Mouse (Mus musculus) olfactory bulb, adult 2 months (tissue): Measurements from ENCODE around the gene Med13. TPM values are rescaled to one million over a fixed set of nuclear protein-coding genes. Genes with fewer than 3 reads are reported as not detected.
"Not testable (repeated sequence)": the region's sequence is repeated elsewhere in the genome, so short reads cannot be mapped to it uniquely, and the experiment has no call there.

ENCODE experiments used
- H3K27ac ChIP-seq: fragments of 200-500 bp; 2 replicates; pipeline ENCODE4 v1.5.1; 2012; ENCODE audit warnings: low read depth, low read length; ENCODE audit not compliant: insufficient read depth
- H3K4me1 ChIP-seq: fragments of 200-500 bp; 2 replicates; pipeline ENCODE4 v1.6.1; 2012; ENCODE audit warnings: low read length; ENCODE audit not compliant: control insufficient read depth, insufficient read depth
- H3K4me3 ChIP-seq: fragments of 200-500 bp; 2 replicates; pipeline ENCODE4 v1.5.1; 2012; ENCODE audit warnings: mild to moderate bottlenecking, low read depth, low read length, moderate library complexity; ENCODE audit not compliant: insufficient read depth
- CTCF ChIP-seq: fragments of 200-500 bp; IDR thresholded peaks from 2 replicates; pipeline ENCODE4 v1.5.1; 2012; ENCODE audit warnings: low read depth, mild to moderate bottlenecking, low read length, moderate library complexity; ENCODE audit not compliant: insufficient read depth
- POLR2A ChIP-seq: fragments of 200-500 bp; IDR thresholded peaks from 2 replicates; pipeline ENCODE4 v1.6.1; 2012; ENCODE audit warnings: mild to moderate bottlenecking, low read depth, low read length, moderate library complexity; ENCODE audit not compliant: insufficient read depth
- WGBS: fragments of 180-500 bp; shearing (Covaris S2); methylation state at CpG from one replicate; pipeline ENCODE4 v1.1.7; 2018; 5-methylcytosine and 5-hydroxymethylcytosine counted together
- polyA plus RNA-seq: library from polyadenylated mRNA; stranded (reverse); fragments of >200 nt; gene quantifications from 2 replicates; pipeline ENCODE4 v1.2.4, GENCODE M21; 2012; ENCODE audit warnings: low replicate concordance; ENCODE audit not compliant: missing spikeins, insufficient read depth, insufficient read length

The Med13 gene
- polyA plus RNA-seq, 1 experiment: 456 TPM

DNA sequence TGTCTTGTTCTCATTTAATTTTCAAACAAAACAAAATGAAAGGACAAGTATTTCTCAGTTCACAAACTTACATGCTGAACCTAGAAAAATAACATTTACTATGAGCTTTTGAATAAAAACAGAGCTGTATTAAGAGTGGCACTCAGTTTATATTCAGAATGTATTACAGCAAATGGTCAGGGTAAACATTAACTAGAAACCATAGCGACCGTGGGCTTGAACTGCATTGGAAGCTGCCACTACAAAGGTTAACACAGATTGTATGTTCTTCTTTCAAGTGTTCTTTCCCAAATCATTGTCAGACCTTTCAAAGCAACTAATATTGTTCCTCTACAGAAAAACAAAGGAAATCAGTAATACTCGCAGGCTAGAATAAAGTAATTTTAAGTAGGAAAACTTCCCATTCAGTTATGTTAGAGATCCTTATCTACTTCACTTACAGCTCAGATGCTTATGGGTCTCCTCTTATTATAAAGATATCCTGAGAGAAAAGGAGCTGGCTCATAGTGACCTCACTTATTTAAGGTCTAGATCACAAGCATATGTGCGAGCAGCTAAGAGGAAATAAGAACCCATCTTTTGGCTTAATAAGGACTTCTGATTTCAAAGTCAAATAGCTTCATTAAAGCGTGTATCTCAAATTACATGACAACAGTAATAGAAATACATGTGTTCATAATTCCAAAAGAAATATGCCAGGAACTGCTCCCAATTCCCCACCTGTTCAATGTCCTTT, 9.8 kb downstream of the Med13 start:
- Histone ChIP-seq H3K4me1 (peaks cover 3% of the 10 kb centered on the region), H3K27ac (no peak overlapping the region), H3K4me3 (no peak overlapping the region)
- WGBS: 69% methylated on average over 5 of the region's 5 CpGs
- no peak for TF ChIP-seq POLR2A
- no peak for TF ChIP-seq CTCF

DNA sequence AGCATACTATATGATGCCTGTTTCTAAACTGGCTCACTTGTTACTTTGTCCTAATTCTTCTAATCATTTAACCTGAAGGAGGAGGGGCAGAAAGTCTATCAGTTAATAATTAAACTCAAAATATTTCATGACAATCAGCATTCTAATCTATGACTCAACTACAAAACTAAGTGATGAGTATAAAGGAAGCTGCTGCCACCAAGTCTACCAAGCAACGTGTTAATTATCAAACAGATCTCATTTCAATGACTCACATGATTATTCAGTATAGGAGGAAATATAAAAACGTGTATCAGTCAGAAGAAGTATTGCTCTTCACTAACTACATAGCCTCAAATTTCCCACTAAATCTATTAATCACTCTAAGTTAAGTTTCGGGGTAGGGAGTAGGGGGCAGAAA, 10.9 kb downstream of the Med13 start:
- H3K4me1 ChIP-seq: no peaks in the 10 kb centered on the region
- TF ChIP-seq CTCF (no peak), POLR2A (no peak)
- no peak overlapping the region for H3K4me3 ChIP-seq
- no peak overlapping the region for H3K27ac ChIP-seq
- WGBS: 38% methylated on average over 3 of the region's 3 CpGs

DNA sequence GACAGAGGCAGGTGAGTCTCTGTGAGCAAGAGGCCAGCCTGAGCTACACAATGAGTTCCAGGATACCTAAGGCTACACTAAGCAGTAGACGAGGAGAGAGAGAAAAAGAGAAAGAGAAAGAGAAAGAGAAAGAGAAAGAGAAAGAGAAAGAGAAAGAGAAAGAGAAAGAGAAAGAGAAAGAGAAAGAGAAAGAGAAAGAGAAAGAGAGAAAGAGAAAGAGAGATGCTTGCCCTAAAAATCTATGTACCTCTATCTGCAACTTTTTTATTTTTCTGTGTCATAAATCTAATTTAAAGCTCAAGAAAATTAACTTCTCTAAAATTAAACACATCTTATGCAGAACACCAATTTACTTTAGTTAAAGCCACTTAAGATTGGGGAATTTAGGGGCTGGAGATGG, 12.5 kb downstream of the Med13 start:
- not testable (repeated sequence) for H3K4me3 ChIP-seq, H3K27ac ChIP-seq, H3K4me1 ChIP-seq
- 89% methylated on average over 1 of the region's 1 CpGs for WGBS

DNA sequence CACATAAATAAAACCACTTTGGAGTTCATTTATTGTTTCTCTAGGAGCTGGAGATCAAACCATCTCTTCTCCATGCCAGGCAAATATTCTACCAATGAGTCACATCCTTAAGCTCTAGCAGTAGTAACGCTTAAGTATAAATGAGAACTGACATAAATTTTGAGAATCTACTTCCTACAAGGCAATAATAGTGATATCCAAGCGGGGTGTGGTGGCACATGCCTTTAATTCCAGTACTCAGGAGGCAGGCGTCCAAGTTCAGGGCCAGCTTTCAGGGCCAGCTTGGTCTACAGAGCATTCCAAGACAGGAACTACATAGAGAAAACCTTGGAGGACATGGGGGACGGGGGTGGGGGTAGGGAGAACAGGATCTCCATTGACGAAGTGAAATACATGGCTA, 33.2 kb downstream of the Med13 start:
- no peaks in the 10 kb centered on the region for H3K4me1 ChIP-seq
- WGBS: 84% methylated on average over 5 of the region's 5 CpGs
- TF ChIP-seq CTCF (no peak), POLR2A (no peak)
- no peak overlapping the region for H3K27ac ChIP-seq
- H3K4me3 ChIP-seq: no peak overlapping the region

DNA sequence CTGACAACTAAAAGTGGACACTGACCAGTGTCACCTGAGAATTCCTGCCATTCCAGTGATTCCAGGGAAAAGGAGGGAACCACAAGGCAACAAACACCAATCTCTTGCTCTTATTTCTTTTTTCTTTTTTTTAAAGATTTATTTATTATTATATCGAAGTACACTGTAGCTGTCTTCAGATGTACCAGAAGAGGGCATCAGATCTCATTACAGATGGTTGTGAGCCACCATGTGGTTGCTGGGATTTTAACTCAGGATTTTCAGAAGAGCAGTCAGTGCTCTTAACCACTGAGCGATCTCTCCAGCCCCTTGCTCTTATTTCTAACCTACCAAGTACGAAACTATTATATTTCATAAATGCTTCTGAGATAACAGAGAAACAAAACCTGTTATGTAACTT, 42.4 kb downstream of the Med13 start:
- H3K4me1 ChIP-seq, H3K27ac ChIP-seq, H3K4me3 ChIP-seq: not testable (repeated sequence)
- 85% methylated on average over 3 of the region's 3 CpGs for WGBS

DNA sequence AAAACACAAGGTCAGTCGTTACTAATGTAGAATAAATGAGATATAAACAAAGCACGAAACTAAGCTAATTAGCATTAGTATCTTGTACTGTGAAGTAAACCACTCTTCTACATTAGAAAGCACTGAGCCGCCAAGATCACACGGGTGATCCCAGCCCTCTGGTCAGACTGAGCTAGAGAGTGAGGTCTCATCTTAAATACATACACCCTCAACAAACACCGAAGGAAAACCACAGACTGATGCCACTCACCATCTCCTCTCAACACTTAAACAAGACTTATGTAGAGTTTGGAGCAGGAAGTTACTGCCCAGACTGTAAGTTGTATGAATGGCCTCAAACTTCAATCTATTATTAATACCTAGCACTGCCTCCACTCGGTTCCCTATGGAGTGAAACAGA, 47.1 kb downstream of the Med13 start:
- WGBS: 41% methylated on average over 6 of the region's 6 CpGs

DNA sequence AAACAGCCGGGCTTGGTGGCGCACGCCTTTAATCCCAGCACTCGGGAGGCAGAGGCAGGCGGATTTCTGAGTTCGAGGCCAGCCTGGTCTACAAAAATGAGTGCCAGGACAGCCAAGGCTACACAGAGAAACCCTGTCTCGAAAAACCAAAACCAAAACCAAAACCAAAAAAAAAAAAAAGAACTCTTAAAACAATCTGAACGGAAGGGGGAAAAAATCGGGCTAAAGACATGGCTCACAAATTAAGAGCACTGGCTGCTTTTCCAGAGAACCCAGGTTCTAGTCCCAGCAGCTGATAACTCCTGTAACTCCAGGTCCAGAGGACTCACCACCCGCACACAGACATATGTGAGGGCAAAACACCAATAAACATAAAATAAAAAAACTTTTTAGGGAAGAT, 65.2 kb downstream of the Med13 start:
- H3K27ac ChIP-seq, H3K4me3 ChIP-seq, H3K4me1 ChIP-seq: not testable (repeated sequence)
- WGBS: 93% methylated on average over 10 of the region's 10 CpGs

More for the DNA sequence above, 47.1 kb downstream of the Med13 start:
- no peak for TF ChIP-seq POLR2A
- TF ChIP-seq CTCF: no peak
- H3K27ac ChIP-seq: no peak overlapping the region
- no peaks in the 10 kb centered on the region for H3K4me1 ChIP-seq
- H3K4me3 ChIP-seq: no peak overlapping the region

DNA sequence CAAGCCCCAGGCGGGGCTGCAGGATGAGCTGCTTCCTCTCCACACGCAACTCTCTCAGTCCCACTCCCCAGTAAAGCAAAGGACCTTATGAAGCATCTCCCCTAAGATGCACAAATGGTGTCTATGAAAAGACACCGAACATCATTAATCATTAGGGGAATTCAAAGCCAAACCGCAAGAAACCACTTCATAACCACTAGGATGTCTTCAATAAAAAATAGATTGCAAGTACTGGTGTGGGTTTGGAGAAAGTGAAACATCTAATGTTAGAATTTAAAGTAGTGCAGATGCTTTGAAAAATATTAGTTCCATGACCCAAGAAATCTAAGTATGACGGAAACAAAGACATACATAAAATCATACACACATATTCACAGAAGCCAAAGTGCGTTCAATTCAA, 65.7 kb downstream of the Med13 start:
- Histone ChIP-seq H3K27ac (no peak overlapping the region), H3K4me3 (no peak overlapping the region), H3K4me1 (0 out of 2 replicates have a peak, but pooled peaks cover 2% of the 10 kb centered on the region)
- WGBS: 96% methylated on average over 6 of the region's 6 CpGs
- no peak for TF ChIP-seq POLR2A
- TF ChIP-seq CTCF: no peak

DNA sequence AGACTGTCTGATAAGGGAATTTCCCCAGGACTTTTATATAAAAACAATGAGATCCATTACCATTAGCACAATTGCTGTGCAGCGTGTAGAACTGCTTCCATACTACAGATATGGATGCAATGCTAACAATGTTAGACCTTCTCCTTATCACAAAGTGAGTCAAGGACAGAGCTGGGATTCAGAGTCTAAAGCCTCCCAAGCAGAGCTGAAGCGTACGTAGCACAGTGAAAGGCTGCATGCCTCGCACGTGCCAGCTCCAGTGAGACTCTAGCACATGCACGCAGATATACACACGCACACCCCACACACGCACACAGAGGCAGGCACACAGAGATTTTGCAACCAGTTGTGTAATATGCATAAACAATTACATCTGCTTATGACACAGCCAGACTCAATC, 71.7 kb downstream of the Med13 start:
- no peak overlapping the region for H3K27ac ChIP-seq
- TF ChIP-seq POLR2A (no peak), CTCF (no peak)
- WGBS: 72% methylated on average over 8 of the region's 8 CpGs
- 0 out of 2 replicates have a peak, but pooled peaks cover 2% of the 10 kb centered on the region for H3K4me1 ChIP-seq
- no peak overlapping the region for H3K4me3 ChIP-seq

DNA sequence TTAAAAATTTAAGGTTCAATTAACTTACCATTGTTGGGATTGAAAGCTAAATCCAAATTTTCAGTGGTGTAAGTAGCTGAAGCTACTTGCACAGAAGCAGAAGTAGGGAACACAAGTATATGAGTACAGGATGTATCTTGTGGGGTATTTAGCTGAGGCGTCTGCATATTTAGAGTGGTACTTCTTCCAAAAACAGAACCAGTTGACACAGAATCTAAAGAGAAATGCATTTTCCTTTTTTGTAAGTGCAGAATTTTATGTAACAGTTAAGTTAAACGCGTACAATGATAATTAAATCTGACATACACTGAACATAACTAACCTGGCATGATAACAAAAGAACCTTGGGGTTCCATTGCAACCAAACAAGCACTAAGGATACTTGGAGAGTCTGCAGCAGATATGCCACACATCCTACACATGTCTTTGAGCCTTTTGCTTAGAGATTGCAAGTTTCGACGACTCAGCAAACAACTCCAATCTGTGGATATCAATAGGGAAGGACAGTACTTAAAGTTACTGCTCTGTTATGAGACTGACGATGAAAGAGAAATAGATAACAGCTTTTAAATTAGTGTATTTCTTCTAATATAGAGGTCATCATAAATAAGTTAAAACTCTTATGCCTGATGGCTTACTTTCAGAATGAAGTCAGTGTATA, 78.8 kb downstream of the Med13 start:
- no peak overlapping the region for H3K27ac ChIP-seq
- H3K4me3 ChIP-seq: no peak overlapping the region
- H3K4me1 ChIP-seq: no peaks in the 10 kb centered on the region
- TF ChIP-seq CTCF (no peak), POLR2A (no peak)
- 83% methylated on average over 6 of the region's 6 CpGs for WGBS
